Mouse (Mus musculus): Measurements from ENCODE around the gene Tril. TPM values are rescaled to one million over a fixed set of nuclear protein-coding genes. Genes with fewer than 3 reads are reported as not detected.

Gene Tril
- 17.3 and 18.9 TPM in 2 replicates for polyA plus RNA-seq (2012; rRNA removed)

DNA sequence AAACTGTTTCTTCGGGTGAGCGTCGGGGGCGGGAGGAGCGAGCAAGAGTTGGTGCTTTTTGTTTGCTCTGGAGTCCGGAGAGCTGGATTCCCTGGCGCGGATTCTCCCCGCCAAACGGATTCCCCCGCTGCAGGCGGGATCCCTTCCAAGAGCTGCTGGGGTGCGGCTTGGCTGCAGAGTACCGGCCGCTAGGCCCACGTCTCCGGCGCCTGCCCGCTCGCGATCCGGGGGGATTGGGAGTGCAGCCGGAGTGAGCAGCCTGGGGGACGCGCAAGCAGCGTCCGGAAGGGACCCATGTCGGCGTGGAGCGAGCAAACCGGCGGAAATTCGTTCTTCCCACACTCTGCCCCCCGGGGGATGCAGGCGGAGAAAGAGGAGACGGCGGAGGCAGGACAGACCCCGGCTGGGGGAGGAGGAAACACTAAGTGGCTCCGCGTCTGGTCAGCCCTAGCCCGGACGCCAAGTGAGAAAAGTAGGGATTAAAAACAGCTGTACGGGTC is at the start of gene Tril:
Gene Tril, minus strand, starts transcription at position 345 of the 500 bp plus-strand sequence.
- 1% methylated on average over 43 of the region's 43 CpGs for WGBS
- peak within 1 kb of the TSS; percentile 56 for H3K4me3 ChIP-seq (ENCODE audit: insufficient read depth, low read depth, low read length)
- 0 out of 2 replicates have a peak, but pooled peaks cover 4% of the 10 kb centered on the region for H3K4me1 ChIP-seq (ENCODE audit: control insufficient read depth, insufficient read depth, low read length)
- TF ChIP-seq CTCF (conservative IDR thresholded peaks at IDR 0.05; ENCODE audit: insufficient read depth, insufficient read length, low read depth, low read length) (no peak), POLR2A (IDR thresholded peaks at IDR 0.05; ENCODE audit: low read depth, low read length) (no peak)
- H3K36me3 ChIP-seq (ENCODE audit: control insufficient read depth, insufficient read depth, low read length) = no peaks in the 10 kb centered on the region
- DNase-seq = peak; percentile 77
- H3K27me3 ChIP-seq (replicated peaks; ENCODE audit: control insufficient read depth, insufficient read depth, low read length) = no peaks in the 10 kb centered on the region
- peak within 1 kb of the TSS; percentile 83 for H3K27ac ChIP-seq (ENCODE audit: insufficient read depth, low read depth, low read length)

GRCm38 (mm10) chr6:53863011-53863410 is 42.4 kb upstream of the Tril start:
- Histone ChIP-seq H3K36me3 (ENCODE audit: control insufficient read depth, insufficient read depth, low read length) (no peaks in the 10 kb centered on the region), H3K27me3 (replicated peaks; ENCODE audit: control insufficient read depth, insufficient read depth, low read length) (no peaks in the 10 kb centered on the region), H3K4me1 (ENCODE audit: control insufficient read depth, insufficient read depth, low read length) (no peaks in the 10 kb centered on the region), H3K4me3 (ENCODE audit: insufficient read depth, low read depth, low read length) (no peak overlapping the region), H3K27ac (ENCODE audit: insufficient read depth, low read depth, low read length) (no peak overlapping the region)
- DNase-seq = no peak
- TF ChIP-seq CTCF (conservative IDR thresholded peaks at IDR 0.05; ENCODE audit: insufficient read depth, insufficient read length, low read depth, low read length) = no peak
- no peak for TF ChIP-seq POLR2A (IDR thresholded peaks at IDR 0.05; ENCODE audit: low read depth, low read length)
- WGBS = 34% methylated on average over 2 of the region's 2 CpGs

GRCm38 (mm10) chr6:53859106-53859505 is 38.5 kb upstream of the Tril start:
- no peaks in the 10 kb centered on the region for H3K36me3 ChIP-seq (ENCODE audit: control insufficient read depth, insufficient read depth, low read length)
- WGBS = 13% methylated on average over 1 of the region's 1 CpGs

GRCm38 (mm10) chr6:53857822-53858221 is 37.2 kb upstream of the Tril start:
- Histone ChIP-seq H3K36me3 (ENCODE audit: control insufficient read depth, insufficient read depth, low read length) (no peaks in the 10 kb centered on the region), H3K4me1 (ENCODE audit: control insufficient read depth, insufficient read depth, low read length) (no peaks in the 10 kb centered on the region; the same call in 1 of the 2 replicates), H3K27me3 (replicated peaks; ENCODE audit: control insufficient read depth, insufficient read depth, low read length) (no peaks in the 10 kb centered on the region), H3K27ac (ENCODE audit: insufficient read depth, low read depth, low read length) (no peak overlapping the region), H3K4me3 (ENCODE audit: insufficient read depth, low read depth, low read length) (no peak overlapping the region)
- WGBS = 88% methylated on average over 7 of the region's 7 CpGs
- DNase-seq = no peak
- TF ChIP-seq CTCF (conservative IDR thresholded peaks at IDR 0.05; ENCODE audit: insufficient read depth, insufficient read length, low read depth, low read length) = no peak
- TF ChIP-seq POLR2A (IDR thresholded peaks at IDR 0.05; ENCODE audit: low read depth, low read length) = no peak

More at GRCm38 (mm10) chr6:53859106-53859505, 38.5 kb upstream of the Tril start:
- Histone ChIP-seq H3K27me3 (replicated peaks; ENCODE audit: control insufficient read depth, insufficient read depth, low read length) (no peaks in the 10 kb centered on the region), H3K4me1 (ENCODE audit: control insufficient read depth, insufficient read depth, low read length) (no peaks in the 10 kb centered on the region; the same call in 1 of the 2 replicates), H3K27ac (ENCODE audit: insufficient read depth, low read depth, low read length) (peak overlapping the region; percentile 68; the same call in 1 of the 2 replicates), H3K4me3 (ENCODE audit: insufficient read depth, low read depth, low read length) (no peak overlapping the region)
- TF ChIP-seq POLR2A (IDR thresholded peaks at IDR 0.05; ENCODE audit: low read depth, low read length) (no peak), CTCF (conservative IDR thresholded peaks at IDR 0.05; ENCODE audit: insufficient read depth, insufficient read length, low read depth, low read length) (no peak)
- DNase-seq = peak; percentile 22

DNA sequence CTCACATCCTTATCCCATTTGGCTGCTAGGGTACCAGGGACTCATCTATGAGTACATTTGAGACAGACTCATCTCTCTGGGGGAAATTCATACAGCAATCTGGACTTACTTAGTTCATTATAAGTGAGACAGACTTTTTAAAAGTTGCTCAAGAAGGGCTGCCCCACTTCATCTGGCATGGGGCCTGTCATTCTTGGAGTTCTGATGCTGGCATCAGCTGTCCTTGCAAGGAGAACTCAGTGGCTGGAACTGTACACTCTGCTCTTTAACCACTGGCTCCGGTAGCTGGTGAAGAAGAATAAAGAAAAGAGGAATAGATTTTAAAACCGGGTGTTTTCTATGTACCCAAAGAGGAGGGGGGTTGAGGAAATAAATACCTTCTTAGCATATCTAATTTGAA is 36.1 kb upstream of the Tril start:
- H3K36me3 ChIP-seq (ENCODE audit: control insufficient read depth, insufficient read depth, low read length) = no peaks in the 10 kb centered on the region
- DNase-seq = no peak
- 86% methylated on average over 2 of the region's 2 CpGs for WGBS

GRCm38 (mm10) chr6:53854971-53855856 is 34.6 kb upstream of the Tril start:
- H3K4me3 ChIP-seq (ENCODE audit: insufficient read depth, low read depth, low read length) = no peak overlapping the region
- no peaks in the 10 kb centered on the region; the same call in 1 of the 2 replicates for H3K4me1 ChIP-seq (ENCODE audit: control insufficient read depth, insufficient read depth, low read length)
- no peaks in the 10 kb centered on the region for H3K36me3 ChIP-seq (ENCODE audit: control insufficient read depth, insufficient read depth, low read length)
- peak; percentile 43 for DNase-seq
- no peak overlapping the region for H3K27ac ChIP-seq (ENCODE audit: insufficient read depth, low read depth, low read length)
- no peak for TF ChIP-seq CTCF (conservative IDR thresholded peaks at IDR 0.05; ENCODE audit: insufficient read depth, insufficient read length, low read depth, low read length)
- TF ChIP-seq POLR2A (IDR thresholded peaks at IDR 0.05; ENCODE audit: low read depth, low read length) = no peak
- WGBS = 71% methylated on average over 12 of the region's 12 CpGs
- no peaks in the 10 kb centered on the region for H3K27me3 ChIP-seq (replicated peaks; ENCODE audit: control insufficient read depth, insufficient read depth, low read length)

More for the DNA sequence above, 36.1 kb upstream of the Tril start:
- no peak overlapping the region for H3K27ac ChIP-seq (ENCODE audit: insufficient read depth, low read depth, low read length)
- H3K27me3 ChIP-seq (replicated peaks; ENCODE audit: control insufficient read depth, insufficient read depth, low read length) = no peaks in the 10 kb centered on the region
- no peak overlapping the region for H3K4me3 ChIP-seq (ENCODE audit: insufficient read depth, low read depth, low read length)
- no peaks in the 10 kb centered on the region; the same call in 1 of the 2 replicates for H3K4me1 ChIP-seq (ENCODE audit: control insufficient read depth, insufficient read depth, low read length)
- no peak for TF ChIP-seq POLR2A (IDR thresholded peaks at IDR 0.05; ENCODE audit: low read depth, low read length)
- TF ChIP-seq CTCF (conservative IDR thresholded peaks at IDR 0.05; ENCODE audit: insufficient read depth, insufficient read length, low read depth, low read length) = no peak

GRCm38 (mm10) chr6:53854226-53854625 is 33.6 kb upstream of the Tril start:
- H3K4me1 ChIP-seq (ENCODE audit: control insufficient read depth, insufficient read depth, low read length) = no peaks in the 10 kb centered on the region; the same call in 1 of the 2 replicates
- H3K4me3 ChIP-seq (ENCODE audit: insufficient read depth, low read depth, low read length) = no peak overlapping the region
- TF ChIP-seq CTCF (conservative IDR thresholded peaks at IDR 0.05; ENCODE audit: insufficient read depth, insufficient read length, low read depth, low read length) (no peak), POLR2A (IDR thresholded peaks at IDR 0.05; ENCODE audit: low read depth, low read length) (no peak)
- no peaks in the 10 kb centered on the region for H3K36me3 ChIP-seq (ENCODE audit: control insufficient read depth, insufficient read depth, low read length)
- no peak for DNase-seq
- no peaks in the 10 kb centered on the region for H3K27me3 ChIP-seq (replicated peaks; ENCODE audit: control insufficient read depth, insufficient read depth, low read length)
- 66% methylated on average over 2 of the region's 2 CpGs for WGBS
- H3K27ac ChIP-seq (ENCODE audit: insufficient read depth, low read depth, low read length) = no peak overlapping the region
